In the genomic region with DNA sequence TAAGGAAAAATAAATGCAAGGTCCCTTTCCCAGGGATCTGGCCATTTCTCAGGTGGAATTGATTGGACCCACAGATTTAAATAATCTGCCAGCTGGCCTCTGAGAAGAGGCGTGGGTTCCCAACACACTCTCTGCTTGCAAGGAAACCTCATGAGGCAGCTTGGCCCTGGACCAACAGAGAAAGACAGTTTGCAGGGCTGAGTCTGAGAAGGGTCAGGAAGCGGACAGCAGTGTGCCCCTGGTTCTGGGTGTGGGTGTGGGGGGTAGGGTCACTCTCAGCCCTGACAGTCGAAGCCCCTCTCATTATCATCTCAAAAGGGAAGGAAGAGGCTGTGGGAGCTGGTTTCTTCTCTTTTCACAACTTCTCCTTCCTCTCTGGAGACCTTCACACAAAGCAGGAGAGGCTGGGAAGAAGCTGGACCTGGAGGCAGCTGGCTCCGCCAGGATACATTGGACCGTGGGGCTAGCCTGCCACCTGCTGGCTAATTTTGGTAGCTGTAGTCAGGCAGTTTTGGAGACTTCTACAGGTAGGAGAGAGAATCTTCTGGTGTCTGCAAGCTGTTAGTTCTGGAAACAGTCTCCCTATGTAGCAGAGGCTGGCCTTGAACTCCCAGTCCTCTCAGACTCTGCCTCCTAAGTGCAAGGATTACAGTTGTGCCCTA, we compare ENCODE assay signal across 9 mouse cellular contexts. TPM values are rescaled to one million over a fixed set of nuclear protein-coding genes. Genes with fewer than 3 reads are reported as not detected.
DNase-seq lines count a peak whose midpoint lies in the region; ATAC-seq and TF ChIP-seq lines count a peak whose summit lies in the region.
"Had no signal": no experiment of that assay in that cellular context is flagged by ENCODE, and none has a peak within 500 bp of the region (broad histone marks: within the 10 kb centered on the region; RNA-seq: fewer than 3 reads in every experiment).

No protein-coding gene starts in this region.

- TF ChIP-seq POLR2A in MEL (IDR thresholded peaks at IDR 0.05; ENCODE audit: control insufficient read depth in 1 of 2, insufficient read depth in 1 of 2, low read depth in 1 of 2, low read length in 2 of 2, poor library complexity in 1 of 2): no peak

- H3K9ac ChIP-seq in MEL (ENCODE audit: control insufficient read depth, low read depth, low read length, poor library complexity, severe bottlenecking): no peak overlapping the region
- no peak overlapping the region for H3K9ac ChIP-seq in forebrain, embryonic 15.5 days (replicated peaks)

- no peaks in the 10 kb centered on the region for H3K4me1 ChIP-seq in MEL (ENCODE audit: control insufficient read depth in 1 of 2, insufficient read depth in 2 of 2, low read length in 2 of 2)
- H3K4me1 ChIP-seq in forebrain, embryonic 15.5 days: 0 out of 2 replicates have a peak, but pooled peaks cover 7% of the 10 kb centered on the region

- TF ChIP-seq RAD21 in MEL (IDR thresholded peaks at IDR 0.05; ENCODE audit: low read depth, low read length): peak; percentile 76

- H3K27ac ChIP-seq in MEL (ENCODE audit: control insufficient read depth, low read depth, low read length): no peak overlapping the region
- no peak overlapping the region for H3K27ac ChIP-seq in forebrain, embryonic 15.5 days (replicated peaks)
- H3K27ac ChIP-seq: macrophage had no signal

- intact Hi-C loops in heart, postnatal 14 days (cut with DNase I): loop anchor here (1.0 to 2.0 kb wide), 3 partner anchors 398 to 495 kb away; a partner anchor contains a TSS

- peak; percentile 68 to 89 (median 84) for TF ChIP-seq CTCF in MEL (IDR thresholded peaks at IDR 0.05 in 2 of 3, conservative IDR thresholded peaks at IDR 0.05 in 1 of 3; ENCODE audit: control insufficient read depth in 1 of 3, insufficient read depth in 1 of 3, low read depth in 2 of 3, low read length in 3 of 3, poor library complexity in 1 of 3, severe bottlenecking in 1 of 3)

- no peak overlapping the region for H3K4me2 ChIP-seq in forebrain, embryonic 15.5 days (replicated peaks)

- TF ChIP-seq EP300 in MEL (IDR thresholded peaks at IDR 0.05; ENCODE audit: low read depth in 1 of 2, low read length in 2 of 2): no peak

- no peaks in the 10 kb centered on the region for H3K79me2 ChIP-seq in MEL (ENCODE audit: control insufficient read depth, insufficient read depth, low read length, poor library complexity)

- no peaks in the 10 kb centered on the region for H3K9me3 ChIP-seq in MEL (replicated peaks; ENCODE audit: insufficient read depth, low read length)
- H3K9me3 ChIP-seq in forebrain, embryonic 15.5 days: no peaks in the 10 kb centered on the region

- 26% methylated on average over 5 of the region's 5 CpGs for WGBS in forebrain, embryonic 15.5 days

- H3K27me3 ChIP-seq in MEL (ENCODE audit: control insufficient read depth in 1 of 2, insufficient read depth in 2 of 2, low read length in 2 of 2): no peaks in the 10 kb centered on the region
- H3K27me3 ChIP-seq in forebrain, embryonic 15.5 days: no peaks in the 10 kb centered on the region

- no peak overlapping the region for H3K4me3 ChIP-seq in MEL (ENCODE audit: control insufficient read depth in 1 of 2, insufficient read depth in 1 of 2, low read depth in 2 of 2, low read length in 2 of 2)
- H3K4me3 ChIP-seq in forebrain, embryonic 15.5 days: no peak overlapping the region

- DNase-seq in MEL (ENCODE audit: low read depth, low spot score): peak; percentile 48
- peak; percentile 76 for DNase-seq in cerebellum, adult 11 months
- DNase-seq in heart, postnatal 14 days: peak; percentile 86 to 90
- peak; percentile 91 to 92 for DNase-seq in kidney, postnatal 4 days
- DNase-seq in lung, adult 18-20 months: peak; percentile 74 to 80
- peak; percentile 30 for DNase-seq in ovary, adult 18-20 months (ENCODE audit: low spot score)
- peak; percentile 58 for DNase-seq in thymus, postnatal 14 days

- H3K36me3 ChIP-seq in MEL (ENCODE audit: control insufficient read depth in 1 of 2, insufficient read depth in 2 of 2, low read length in 2 of 2): no peaks in the 10 kb centered on the region
- no peaks in the 10 kb centered on the region; the same call in 1 of the 2 replicates for H3K36me3 ChIP-seq in forebrain, embryonic 15.5 days

- peak; percentile 87 for ATAC-seq in forebrain, embryonic 15.5 days (replicated peaks)

TF ChIP-seq in MEL, 35 proteins besides CTCF, POLR2A, EP300 and RAD21:
- TF ChIP-seq ZNF384 (IDR thresholded peaks at IDR 0.05; ENCODE audit: low read depth, low read length) (no peak), TBP (IDR thresholded peaks at IDR 0.05; ENCODE audit: low read depth, low read length) (no peak), TAL1 (IDR thresholded peaks at IDR 0.05; ENCODE audit: low read length) (no peak), NRF1 (IDR thresholded peaks at IDR 0.05; ENCODE audit: insufficient read depth, low read depth, low read length, poor library complexity, severe bottlenecking) (no peak), HCFC1 (IDR thresholded peaks at IDR 0.05; ENCODE audit: low read depth, low read length) (no peak), SMC3 (IDR thresholded peaks at IDR 0.05; ENCODE audit: low read depth, low read length) (peak; percentile 87), ZC3H11A (IDR thresholded peaks at IDR 0.05; ENCODE audit: low read depth, low read length) (peak; percentile 67), KAT2A (conservative IDR thresholded peaks at IDR 0.05; ENCODE audit: low read depth, low read length) (no peak), RCOR1 (IDR thresholded peaks at IDR 0.05; ENCODE audit: low read depth, low read length) (no peak), MAZ (IDR thresholded peaks at IDR 0.05; ENCODE audit: low read depth, low read length) (no peak)

RNA-seq across cellular contexts. Expression of a gene that starts 35.0 kb away (rescaled TPM):
- not detected in 2 replicates for total RNA-seq in MEL (2012; rRNA removed)
- under 1 TPM in 1 of 2 experiments, not detected in 1; 0.06 TPM for polyA plus RNA-seq in MEL (2012; ENCODE audit: insufficient read depth in 1 of 2, insufficient read length in 2 of 2, low read depth in 1 of 2, low replicate concordance in 2 of 2, missing spikeins in 1 of 2)
- 17.1 and 18.1 TPM in 2 replicates for polyA plus RNA-seq in forebrain, embryonic 15.5 days (2015; fragmentation: Nextera tagmentation; extraction: Ambion mirVana)
- total RNA-seq in heart, postnatal 14 days (2021): under 1 TPM; 0.32 to 0.36 TPM

Comparison
In these comparisons a context has a peak if more than half of its experiments do, and no peak if none do; other contexts are left out.
1. DNase-seq: peak in every context shown above with its lines; median percentile 92 in kidney, postnatal 4 days; 88 in heart, postnatal 14 days; 77 in lung, adult 18-20 months; 76 in cerebellum, adult 11 months; 58 in thymus, postnatal 14 days; 48 in MEL; 30 in ovary, adult 18-20 months.